Mouse (Mus musculus): ENCODE data around the gene Tmem251. TPM values are rescaled to one million over a fixed set of nuclear protein-coding genes. Genes with fewer than 3 reads are reported as not detected.

Gene Tmem251
- polyA plus RNA-seq, 1 experiment = 8.0 TPM

DNA sequence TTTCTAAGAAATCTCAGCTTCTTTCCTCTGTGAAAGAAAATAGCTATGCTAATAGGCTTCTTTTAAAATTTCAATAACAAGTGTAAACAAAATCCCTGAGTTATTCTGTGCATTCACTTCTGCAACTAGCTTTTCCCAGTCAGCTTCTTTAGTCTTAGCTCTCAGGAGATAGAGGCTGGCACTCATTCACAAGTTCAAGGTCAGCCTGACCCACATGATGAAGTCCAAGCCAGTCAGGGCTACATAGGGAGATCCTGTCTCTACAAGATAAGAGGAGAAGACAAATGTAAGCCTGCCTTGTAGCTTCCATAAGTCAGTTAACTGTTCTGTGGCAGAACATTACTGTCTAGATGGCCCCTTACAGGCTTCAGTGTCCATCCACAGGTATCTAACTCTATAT is 20.1 kb downstream of the Tmem251 start:
- no peak overlapping the region for H3K4me3 ChIP-seq (ENCODE audit: insufficient read depth, low read length)
- TF ChIP-seq CTCF (IDR thresholded peaks at IDR 0.05; ENCODE audit: low read depth, low read length) = no peak
- no peak for TF ChIP-seq POLR2A (IDR thresholded peaks at IDR 0.05; ENCODE audit: borderline replicate concordance, low read depth, low read length)
- no peak overlapping the region for H3K27ac ChIP-seq (ENCODE audit: insufficient read depth, low read depth, low read length)
- H3K4me1 ChIP-seq (ENCODE audit: control insufficient read depth, insufficient read depth, low read length) = peaks cover 7% of the 10 kb centered on the region

DNA sequence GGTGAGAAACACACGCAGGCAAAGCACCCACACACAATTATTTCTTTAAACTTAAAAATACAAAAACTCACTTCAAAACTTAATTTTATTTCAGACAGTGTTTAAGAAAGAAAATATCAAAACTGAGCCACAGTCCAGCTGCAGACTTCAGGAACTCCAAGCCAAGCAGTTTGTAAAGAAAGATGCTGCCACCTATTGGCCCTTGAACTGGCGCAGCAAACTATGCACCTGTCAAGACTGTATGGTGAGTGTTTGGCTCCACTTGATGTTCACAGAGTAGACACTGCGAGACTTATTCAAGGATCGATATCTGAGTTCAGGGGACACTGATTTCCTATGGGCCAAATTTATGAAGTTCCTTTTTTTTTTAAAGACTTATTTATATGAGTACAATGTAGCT is 25.4 kb downstream of the Tmem251 start:
- no peak overlapping the region for H3K4me3 ChIP-seq (ENCODE audit: insufficient read depth, low read length)
- no peak overlapping the region for H3K27ac ChIP-seq (ENCODE audit: insufficient read depth, low read depth, low read length)
- H3K4me1 ChIP-seq (ENCODE audit: control insufficient read depth, insufficient read depth, low read length) = no peaks in the 10 kb centered on the region
- no peak for TF ChIP-seq CTCF (IDR thresholded peaks at IDR 0.05; ENCODE audit: low read depth, low read length)
- no peak for TF ChIP-seq POLR2A (IDR thresholded peaks at IDR 0.05; ENCODE audit: borderline replicate concordance, low read depth, low read length)

DNA sequence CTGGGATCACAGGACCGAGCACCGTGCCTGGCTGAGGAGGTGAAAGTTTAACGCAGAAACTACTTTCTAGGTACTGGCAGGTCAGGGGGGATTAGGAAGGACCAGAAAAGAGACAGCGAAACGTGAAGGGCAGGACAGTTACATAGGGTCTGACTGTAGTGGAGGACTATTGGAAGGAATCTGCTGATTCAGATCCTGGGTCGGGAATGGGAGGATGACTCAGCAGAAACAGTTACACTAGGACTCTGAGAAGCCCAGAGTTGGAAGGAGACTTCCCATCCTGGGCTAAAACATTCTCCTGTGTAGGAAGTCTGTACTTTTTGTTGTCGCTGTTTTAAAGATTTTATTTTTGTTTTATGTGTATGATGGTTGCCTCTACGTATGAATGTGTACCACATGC is 28.0 kb downstream of the Tmem251 start:
- no peak for TF ChIP-seq CTCF (IDR thresholded peaks at IDR 0.05; ENCODE audit: low read depth, low read length)
- no peak for TF ChIP-seq POLR2A (IDR thresholded peaks at IDR 0.05; ENCODE audit: borderline replicate concordance, low read depth, low read length)
- Histone ChIP-seq H3K27ac (ENCODE audit: insufficient read depth, low read depth, low read length) (no peak overlapping the region), H3K4me3 (ENCODE audit: insufficient read depth, low read length) (no peak overlapping the region), H3K4me1 (ENCODE audit: control insufficient read depth, insufficient read depth, low read length) (no peaks in the 10 kb centered on the region)

DNA sequence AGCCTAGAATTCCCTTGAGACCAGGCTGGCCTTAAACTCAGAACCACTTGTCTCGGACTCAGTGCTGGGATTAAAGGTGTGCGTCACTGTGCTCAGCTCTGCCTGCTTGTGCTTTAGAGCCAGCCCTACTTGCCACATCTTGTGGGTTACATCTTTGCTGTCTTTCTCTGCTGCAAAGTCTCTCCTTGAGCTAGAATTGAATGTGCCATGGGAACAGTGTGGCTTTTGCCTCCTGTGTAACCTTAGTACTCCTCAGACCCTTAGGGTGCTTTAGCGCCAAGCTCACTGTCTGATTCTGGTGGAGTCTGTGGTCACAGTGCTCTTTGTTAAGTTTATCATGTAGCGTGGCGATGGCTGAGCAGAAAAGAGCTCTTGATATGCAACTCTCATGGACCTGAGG is 29.1 kb downstream of the Tmem251 start:
- no peak overlapping the region for H3K4me3 ChIP-seq (ENCODE audit: insufficient read depth, low read length)

DNA sequence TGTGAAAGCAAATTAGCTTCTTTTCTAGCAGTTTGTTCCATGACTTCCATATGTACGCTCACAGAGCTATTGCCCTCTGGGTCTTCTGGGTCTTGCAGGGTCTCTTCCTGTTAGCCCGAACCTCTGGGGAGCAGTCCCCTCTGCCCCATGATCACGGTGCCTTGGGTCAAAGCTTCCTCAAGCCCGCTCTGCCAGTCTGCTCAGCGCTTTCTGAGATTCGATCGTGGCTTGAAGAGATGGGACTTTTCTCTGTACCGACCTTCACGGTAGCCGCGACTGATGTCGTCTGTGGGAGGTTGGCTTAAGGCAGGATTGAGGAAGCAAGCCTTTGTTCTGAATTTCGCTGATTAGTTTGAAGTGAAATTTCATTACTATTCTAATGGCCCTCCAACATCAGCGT is 32.5 kb downstream of the Tmem251 start:
- no peak overlapping the region for H3K4me3 ChIP-seq (ENCODE audit: insufficient read depth, low read length)
- H3K27ac ChIP-seq (ENCODE audit: insufficient read depth, low read depth, low read length) = no peak overlapping the region
- peaks cover 2% of the 10 kb centered on the region; the same call in 1 of the 2 replicates for H3K4me1 ChIP-seq (ENCODE audit: control insufficient read depth, insufficient read depth, low read length)
- no peak for TF ChIP-seq POLR2A (IDR thresholded peaks at IDR 0.05; ENCODE audit: borderline replicate concordance, low read depth, low read length)
- TF ChIP-seq CTCF (IDR thresholded peaks at IDR 0.05; ENCODE audit: low read depth, low read length) = no peak

More for the DNA sequence above, 29.1 kb downstream of the Tmem251 start:
- Histone ChIP-seq H3K27ac (ENCODE audit: insufficient read depth, low read depth, low read length) (no peak overlapping the region), H3K4me1 (ENCODE audit: control insufficient read depth, insufficient read depth, low read length) (peaks cover 2% of the 10 kb centered on the region; the same call in 1 of the 2 replicates)
- TF ChIP-seq POLR2A (IDR thresholded peaks at IDR 0.05; ENCODE audit: borderline replicate concordance, low read depth, low read length) (no peak), CTCF (IDR thresholded peaks at IDR 0.05; ENCODE audit: low read depth, low read length) (no peak)

DNA sequence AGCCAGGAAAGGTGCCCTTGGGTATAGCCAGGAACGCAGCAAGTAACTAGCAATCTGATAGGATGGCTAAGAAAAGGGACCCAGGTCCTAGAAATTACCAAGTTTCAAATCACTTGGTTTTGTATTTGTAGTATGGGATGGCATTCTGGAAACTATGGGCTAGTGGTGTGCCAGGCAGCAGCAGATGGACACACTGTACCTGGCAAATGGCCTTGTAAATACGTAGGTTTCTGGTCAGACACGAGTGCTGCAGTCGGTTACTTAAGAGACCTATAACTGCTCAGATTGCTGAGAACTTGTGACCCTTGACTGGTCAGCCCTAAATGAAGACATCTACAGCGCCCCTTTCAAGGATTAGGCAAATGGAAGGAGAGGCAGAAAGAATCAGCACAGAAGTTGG is 34.6 kb downstream of the Tmem251 start:
- H3K4me1 ChIP-seq (ENCODE audit: control insufficient read depth, insufficient read depth, low read length) = peaks cover 2% of the 10 kb centered on the region; the same call in 1 of the 2 replicates
- TF ChIP-seq CTCF (IDR thresholded peaks at IDR 0.05; ENCODE audit: low read depth, low read length) = no peak
- no peak for TF ChIP-seq POLR2A (IDR thresholded peaks at IDR 0.05; ENCODE audit: borderline replicate concordance, low read depth, low read length)
- H3K4me3 ChIP-seq (ENCODE audit: insufficient read depth, low read length) = no peak overlapping the region
- H3K27ac ChIP-seq (ENCODE audit: insufficient read depth, low read depth, low read length) = no peak overlapping the region

DNA sequence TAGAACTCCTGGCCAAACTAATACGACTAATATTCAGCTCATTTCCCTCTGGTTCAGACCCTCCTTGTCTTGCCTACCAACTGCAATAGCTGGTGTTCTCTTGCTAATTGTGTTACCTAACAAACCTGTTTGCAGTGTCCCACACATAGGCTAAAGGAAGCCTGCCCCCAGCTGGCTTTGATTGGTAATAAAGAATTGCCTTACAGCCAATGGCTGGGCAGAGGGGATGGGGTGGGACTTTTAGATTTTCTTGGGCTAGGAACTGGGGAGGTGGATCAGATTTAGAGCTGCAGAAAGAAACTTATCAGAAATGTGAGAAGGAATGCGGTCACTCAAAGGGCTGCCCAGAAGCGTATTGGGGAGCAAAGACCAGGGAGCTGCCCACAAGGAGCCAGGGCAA is 35.9 kb downstream of the Tmem251 start:
- H3K27ac ChIP-seq (ENCODE audit: insufficient read depth, low read depth, low read length) = no peak overlapping the region
- H3K4me3 ChIP-seq (ENCODE audit: insufficient read depth, low read length) = no peak overlapping the region
- H3K4me1 ChIP-seq (ENCODE audit: control insufficient read depth, insufficient read depth, low read length) = peaks cover 2% of the 10 kb centered on the region; the same call in 1 of the 2 replicates
- TF ChIP-seq CTCF (IDR thresholded peaks at IDR 0.05; ENCODE audit: low read depth, low read length) (no peak), POLR2A (IDR thresholded peaks at IDR 0.05; ENCODE audit: borderline replicate concordance, low read depth, low read length) (no peak)

DNA sequence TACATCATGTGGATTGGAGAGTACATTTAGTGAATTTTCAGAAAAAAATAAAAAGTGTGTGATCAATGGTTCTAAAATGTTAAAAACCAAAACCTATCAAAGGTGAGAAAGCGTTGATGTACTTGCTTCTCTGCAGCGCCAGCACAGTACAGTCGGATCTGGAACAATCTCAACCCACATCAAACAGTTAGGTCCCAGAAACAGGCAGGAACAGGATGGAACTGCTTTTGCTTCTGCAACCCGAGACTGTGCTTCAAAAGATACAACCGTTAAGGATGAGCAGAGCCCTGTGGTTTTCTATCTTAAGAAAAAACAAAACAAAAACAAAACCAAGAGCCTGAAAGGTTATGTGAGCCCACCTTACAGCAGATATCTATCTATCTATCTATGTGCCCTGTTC is 39.3 kb downstream of the Tmem251 start:
- H3K4me3 ChIP-seq (ENCODE audit: insufficient read depth, low read length) = no peak overlapping the region
- no peak overlapping the region for H3K27ac ChIP-seq (ENCODE audit: insufficient read depth, low read depth, low read length)
- TF ChIP-seq POLR2A (IDR thresholded peaks at IDR 0.05; ENCODE audit: borderline replicate concordance, low read depth, low read length) = no peak
- no peak for TF ChIP-seq CTCF (IDR thresholded peaks at IDR 0.05; ENCODE audit: low read depth, low read length)
- H3K4me1 ChIP-seq (ENCODE audit: control insufficient read depth, insufficient read depth, low read length) = peaks cover 4% of the 10 kb centered on the region; the same call in 1 of the 2 replicates

DNA sequence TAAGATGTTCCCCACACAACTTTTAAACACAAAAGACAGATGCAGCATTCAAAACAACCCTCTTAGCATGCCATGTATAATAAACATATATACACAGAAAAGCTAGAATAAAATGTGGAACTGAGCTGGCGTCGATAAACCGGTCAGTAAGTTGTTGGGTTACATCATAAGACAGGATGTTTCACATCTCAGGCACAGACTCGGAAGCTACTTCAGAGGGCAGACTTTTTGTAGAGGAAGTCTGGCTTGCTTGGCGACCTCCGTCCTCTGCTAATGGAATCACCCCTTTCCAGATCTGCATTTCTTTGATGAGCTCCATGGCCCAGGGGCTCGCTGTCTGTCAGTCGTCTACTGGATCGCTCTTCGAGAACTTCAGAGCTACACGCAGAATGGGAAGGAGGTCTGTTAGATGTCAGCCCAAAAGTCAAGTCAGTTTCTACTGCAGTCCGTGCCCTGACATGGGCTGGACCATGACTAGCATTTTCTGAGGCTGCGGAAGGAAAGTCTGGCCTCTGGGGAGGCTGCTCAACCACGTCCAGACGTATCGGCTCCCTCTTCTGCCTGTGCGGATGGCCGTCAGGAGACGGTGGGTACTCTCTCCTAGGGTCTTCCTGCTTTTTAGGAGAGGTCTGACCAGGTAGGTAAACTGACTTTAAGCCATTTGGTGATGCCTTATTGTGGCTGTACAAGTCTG is 41.5 kb downstream of the Tmem251 start:
- Histone ChIP-seq H3K27ac (ENCODE audit: insufficient read depth, low read depth, low read length) (no peak overlapping the region), H3K4me3 (ENCODE audit: insufficient read depth, low read length) (no peak overlapping the region), H3K4me1 (ENCODE audit: control insufficient read depth, insufficient read depth, low read length) (peaks cover 4% of the 10 kb centered on the region; the same call in 1 of the 2 replicates)
- TF ChIP-seq CTCF (IDR thresholded peaks at IDR 0.05; ENCODE audit: low read depth, low read length) (no peak), POLR2A (IDR thresholded peaks at IDR 0.05; ENCODE audit: borderline replicate concordance, low read depth, low read length) (no peak)

DNA sequence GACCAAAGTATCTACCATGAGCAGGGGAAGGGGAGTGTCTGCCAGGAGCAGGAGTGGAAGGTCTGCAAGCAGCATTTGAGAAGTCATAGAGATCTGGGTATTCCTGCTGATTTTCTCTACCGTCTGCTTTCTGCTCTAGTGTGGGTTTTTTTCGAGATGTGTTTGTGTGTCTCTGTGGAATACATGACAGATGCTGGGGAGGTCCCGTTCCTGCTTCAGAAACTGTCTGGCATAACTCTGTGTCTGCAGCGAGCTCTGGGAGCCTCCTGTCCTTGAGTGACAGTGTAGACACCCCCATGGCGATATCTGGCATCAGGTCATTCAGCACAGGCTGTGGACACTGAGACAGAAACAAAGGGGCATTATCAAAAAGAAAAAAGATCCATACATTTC is 42.0 kb downstream of the Tmem251 start:
- no peak for TF ChIP-seq CTCF (IDR thresholded peaks at IDR 0.05; ENCODE audit: low read depth, low read length)
- TF ChIP-seq POLR2A (IDR thresholded peaks at IDR 0.05; ENCODE audit: borderline replicate concordance, low read depth, low read length) = no peak
- Histone ChIP-seq H3K27ac (ENCODE audit: insufficient read depth, low read depth, low read length) (no peak overlapping the region), H3K4me3 (ENCODE audit: insufficient read depth, low read length) (no peak overlapping the region), H3K4me1 (ENCODE audit: control insufficient read depth, insufficient read depth, low read length) (peaks cover 4% of the 10 kb centered on the region; the same call in 1 of the 2 replicates)

Measured in bone marrow macrophage, adult 2 months (primary cell).